Mouse (Mus musculus) forebrain, embryonic 16.5 days (tissue): ENCODE measurements at regions not wholly inside any gene's neighbourhood (a gene's known extent, or its start where the extent isn't known, plus 50 kb on each side); places are given as distances from the start of the nearest gene placed in this dataset.

Source experiments
- ATAC-seq: fragments of 200-750 bp; cut with Nextera tagmentation; 2 replicates; pipeline ENCODE4 v1.8.0; 2017; ENCODE audit warnings: mild to moderate bottlenecking, moderate library complexity
- H3K27ac ChIP-seq: fragments of 300-500 bp; sonication (generic); 2 replicates; pipeline ENCODE4 v1.5.1; 2014; ENCODE audit warnings: low read length, control low read depth
- H3K27me3 ChIP-seq: fragments of 300-500 bp; sonication (generic); replicated peaks from 2 replicates; pipeline ENCODE4 v1.6.1; 2014; ENCODE audit warnings: low read length; ENCODE audit not compliant: control insufficient read depth, insufficient read depth
- H3K36me3 ChIP-seq: fragments of 300-500 bp; sonication (generic); 2 replicates; pipeline ENCODE4 v1.6.1; 2014; ENCODE audit not compliant: control insufficient read depth, insufficient read depth
- H3K4me1 ChIP-seq: fragments of 300-500 bp; sonication (generic); replicated peaks from 2 replicates; pipeline ENCODE4 v1.6.1; 2014; ENCODE audit warnings: low read length; ENCODE audit not compliant: control insufficient read depth, insufficient read depth
- H3K4me2 ChIP-seq: fragments of 300-500 bp; sonication (generic); 2 replicates; pipeline ENCODE4 v1.6.1; 2014; ENCODE audit warnings: mild to moderate bottlenecking, low read length, control low read depth
- H3K4me3 ChIP-seq: fragments of 300-500 bp; sonication (generic); replicated peaks from 2 replicates; pipeline ENCODE4 v1.5.1; 2014; ENCODE audit warnings: mild to moderate bottlenecking, low read length, control low read depth
- H3K9ac ChIP-seq: fragments of 300-500 bp; sonication (generic); replicated peaks from 2 replicates; pipeline ENCODE4 v1.6.1; 2014; ENCODE audit warnings: low read depth, low read length, control low read depth
- H3K9me3 ChIP-seq: fragments of 300-500 bp; sonication (generic); 2 replicates; pipeline ENCODE4 v1.6.1; 2016; ENCODE audit warnings: low read length; ENCODE audit not compliant: control insufficient read depth
- WGBS: fragments of 180-500 bp; shearing (Covaris S2); extraction: QIAGEN DNeasy Blood & Tissue Kit; methylation state at CpG from one replicate; pipeline ENCODE4 v1.1.7; 2014; 5-methylcytosine and 5-hydroxymethylcytosine counted together

GRCm38 (mm10) chr11:64369516-64369915, 65.6 kb upstream of the Hs3st3a1 start:
- no peaks in the 10 kb centered on the region for H3K27me3 ChIP-seq
- H3K4me2 ChIP-seq, result no peak overlapping the region
- H3K9ac ChIP-seq, result no peak overlapping the region
- H3K4me1 ChIP-seq, result no peaks in the 10 kb centered on the region
- H3K36me3 ChIP-seq, result no peaks in the 10 kb centered on the region
- ATAC-seq, result no peak
- H3K9me3 ChIP-seq, result no peaks in the 10 kb centered on the region
- H3K4me3 ChIP-seq, result no peak overlapping the region
- WGBS, result 73% methylated on average over 8 of the region's 8 CpGs
- no peak overlapping the region for H3K27ac ChIP-seq

GRCm38 (mm10) chr11:64335456-64335855, 99.7 kb upstream of the Hs3st3a1 start:
- WGBS, result 63% methylated on average over 11 of the region's 11 CpGs
- Histone ChIP-seq H3K27ac (no peak overlapping the region), H3K27me3 (no peaks in the 10 kb centered on the region), H3K9ac (no peak overlapping the region), H3K4me3 (no peak overlapping the region), H3K4me2 (no peak overlapping the region), H3K36me3 (no peaks in the 10 kb centered on the region), H3K4me1 (no peaks in the 10 kb centered on the region), H3K9me3 (no peaks in the 10 kb centered on the region)
- no peak for ATAC-seq

GRCm38 (mm10) chr11:64332406-64332805, 102.7 kb upstream of the Hs3st3a1 start:
- Histone ChIP-seq H3K4me1 (no peaks in the 10 kb centered on the region), H3K4me3 (no peak overlapping the region), H3K4me2 (no peak overlapping the region), H3K9me3 (no peaks in the 10 kb centered on the region), H3K27ac (no peak overlapping the region), H3K9ac (no peak overlapping the region), H3K36me3 (no peaks in the 10 kb centered on the region), H3K27me3 (no peaks in the 10 kb centered on the region)
- WGBS, result 91% methylated on average over 7 of the region's 7 CpGs
- ATAC-seq, result no peak

- Histone ChIP-seq H3K4me3 (no peak overlapping the region), H3K4me2 (no peak overlapping the region), H3K36me3 (no peaks in the 10 kb centered on the region), H3K9me3 (no peaks in the 10 kb centered on the region), H3K4me1 (no peaks in the 10 kb centered on the region), H3K27ac (no peak overlapping the region), H3K27me3 (no peaks in the 10 kb centered on the region), H3K9ac (no peak overlapping the region)
- WGBS, result 78% methylated on average over 5 of the region's 5 CpGs
- ATAC-seq, result no peak
Measured at GRCm38 (mm10) chr11:64331811-64332210, 103.3 kb upstream of the Hs3st3a1 start.

GRCm38 (mm10) chr11:64329129-64329528, 106.0 kb upstream of the Hs3st3a1 start:
- no peaks in the 10 kb centered on the region for H3K4me1 ChIP-seq
- WGBS, result 83% methylated on average over 3 of the region's 3 CpGs
- H3K9ac ChIP-seq, result no peak overlapping the region
- H3K4me2 ChIP-seq, result no peak overlapping the region
- H3K27ac ChIP-seq, result no peak overlapping the region
- no peaks in the 10 kb centered on the region for H3K36me3 ChIP-seq
- no peaks in the 10 kb centered on the region for H3K9me3 ChIP-seq
- no peak for ATAC-seq
- no peak overlapping the region for H3K4me3 ChIP-seq
- no peaks in the 10 kb centered on the region for H3K27me3 ChIP-seq

GRCm38 (mm10) chr11:64327771-64328170, 107.4 kb upstream of the Hs3st3a1 start:
- H3K4me2 ChIP-seq, result no peak overlapping the region
- H3K4me3 ChIP-seq, result no peak overlapping the region
- H3K36me3 ChIP-seq, result no peaks in the 10 kb centered on the region
- H3K9me3 ChIP-seq, result no peaks in the 10 kb centered on the region
- H3K27ac ChIP-seq, result no peak overlapping the region
- no peak for ATAC-seq
- H3K9ac ChIP-seq, result no peak overlapping the region
- H3K27me3 ChIP-seq, result no peaks in the 10 kb centered on the region
- H3K4me1 ChIP-seq, result no peaks in the 10 kb centered on the region
- WGBS, result 36% methylated on average over 3 of the region's 3 CpGs

GRCm38 (mm10) chr11:64326646-64327045, 108.5 kb upstream of the Hs3st3a1 start:
- H3K9ac ChIP-seq, result no peak overlapping the region
- H3K27me3 ChIP-seq, result no peaks in the 10 kb centered on the region
- ATAC-seq, result no peak
- H3K4me3 ChIP-seq, result no peak overlapping the region
- H3K36me3 ChIP-seq, result no peaks in the 10 kb centered on the region
- no peak overlapping the region for H3K27ac ChIP-seq
- H3K4me2 ChIP-seq, result no peak overlapping the region
- WGBS, result 80% methylated on average over 7 of the region's 7 CpGs
- no peaks in the 10 kb centered on the region for H3K9me3 ChIP-seq
- H3K4me1 ChIP-seq, result no peaks in the 10 kb centered on the region

- H3K27me3 ChIP-seq, result no peaks in the 10 kb centered on the region
- no peak overlapping the region for H3K4me3 ChIP-seq
- no peak overlapping the region for H3K9ac ChIP-seq
- 61% methylated on average over 8 of the region's 8 CpGs for WGBS
- no peaks in the 10 kb centered on the region for H3K9me3 ChIP-seq
- no peak for ATAC-seq
- H3K4me2 ChIP-seq, result no peak overlapping the region
- H3K27ac ChIP-seq, result no peak overlapping the region
- H3K4me1 ChIP-seq, result no peaks in the 10 kb centered on the region
- H3K36me3 ChIP-seq, result no peaks in the 10 kb centered on the region
Measured at GRCm38 (mm10) chr11:64321900-64322425, 113.2 kb upstream of the Hs3st3a1 start.

- H3K27ac ChIP-seq, result no peak overlapping the region
- no peak overlapping the region for H3K4me3 ChIP-seq
- no peaks in the 10 kb centered on the region for H3K36me3 ChIP-seq
- no peaks in the 10 kb centered on the region; the same call in 1 of the 2 replicates for H3K4me1 ChIP-seq
- H3K9me3 ChIP-seq, result no peaks in the 10 kb centered on the region
- no peak for ATAC-seq
- no peak overlapping the region for H3K9ac ChIP-seq
- no peak overlapping the region for H3K4me2 ChIP-seq
- 82% methylated on average over 6 of the region's 6 CpGs for WGBS
- H3K27me3 ChIP-seq, result no peaks in the 10 kb centered on the region
Measured at GRCm38 (mm10) chr11:64317458-64317857, 117.7 kb upstream of the Hs3st3a1 start.

GRCm38 (mm10) chr11:64314997-64315396, 120.1 kb upstream of the Hs3st3a1 start:
- Histone ChIP-seq H3K36me3 (no peaks in the 10 kb centered on the region), H3K9me3 (no peaks in the 10 kb centered on the region), H3K27ac (no peak overlapping the region), H3K4me1 (no peaks in the 10 kb centered on the region; the same call in 1 of the 2 replicates), H3K4me3 (no peak overlapping the region), H3K4me2 (no peak overlapping the region), H3K27me3 (no peaks in the 10 kb centered on the region), H3K9ac (no peak overlapping the region)
- WGBS, result 81% methylated on average over 5 of the region's 5 CpGs
- no peak for ATAC-seq
